Mouse (Mus musculus) erythroblast, embryonic 14.5 days (primary cell): ENCODE data around the gene Pex7.

Experiments
- GATA1 ChIP-seq: IDR thresholded peaks from 2 replicates; pipeline ENCODE4 v1.6.1; 2012; ENCODE audit warnings: low read length, inconsistent platforms, mixed read lengths
- TAL1 ChIP-seq: IDR thresholded peaks from 3 replicates; pipeline ENCODE4 v1.6.1; 2012; ENCODE audit warnings: low read length, inconsistent platforms, mixed read lengths

- TF ChIP-seq TAL1 (no peak), GATA1 (no peak)
These were observed 14.9 kb upstream of the Pex7 start for GRCm38 (mm10) chr10:19922410-19922809.
